Mouse (Mus musculus) monocyte, adult 2 months (primary cell): ENCODE data around the gene Zfp644.
"Not testable (repeated sequence)": the region's sequence is repeated elsewhere in the genome, so short reads cannot be mapped to it uniquely, and the experiment has no call there.

Source experiments
- DNase-seq, 2 experiments: peaks; one replicate each; pipeline ENCODE4 v3.0.0; 2022; ENCODE audit warnings: low spot score in 2 of 2, low read depth in 1 of 2

Gene Zfp644

GRCm38 (mm10) chr5:106696396-106697337, at the start of gene Zfp644:
Gene Zfp644 (minus strand): TSS chr5:106697287.
- peak; percentile 48 to 67 for DNase-seq

- no peak for DNase-seq
Measured at GRCm38 (mm10) chr5:106739716-106740115, 42.6 kb upstream of the Zfp644 start.

- DNase-seq = no peak
Measured at GRCm38 (mm10) chr5:106723487-106723886, 26.4 kb upstream of the Zfp644 start.

- DNase-seq = no peak
Measured at GRCm38 (mm10) chr5:106722771-106723170, 25.7 kb upstream of the Zfp644 start.

DNA sequence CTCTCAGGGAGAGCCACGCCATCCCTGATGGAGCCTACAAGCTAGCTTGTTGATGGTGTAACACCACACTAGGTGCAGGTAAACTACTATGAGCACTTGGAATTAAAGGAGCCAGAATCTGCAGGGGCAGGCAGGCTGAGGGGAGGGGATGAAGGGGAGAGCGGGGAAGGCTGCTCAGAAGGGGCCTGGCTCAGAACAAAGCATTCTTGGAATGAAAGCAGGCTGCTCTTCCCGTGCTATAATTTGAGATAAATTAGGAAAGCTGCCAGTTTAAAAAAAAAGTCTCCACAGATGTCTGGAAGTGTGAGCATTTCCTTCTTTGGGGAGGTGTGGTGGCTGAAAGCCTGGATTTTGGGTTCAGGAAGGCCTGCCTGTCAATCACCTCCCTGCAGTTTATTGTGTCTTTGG, 14.8 kb upstream of the Zfp644 start:
- no peak for DNase-seq

GRCm38 (mm10) chr5:106711220-106711726, 14.2 kb upstream of the Zfp644 start:
- DNase-seq = no peak

DNA sequence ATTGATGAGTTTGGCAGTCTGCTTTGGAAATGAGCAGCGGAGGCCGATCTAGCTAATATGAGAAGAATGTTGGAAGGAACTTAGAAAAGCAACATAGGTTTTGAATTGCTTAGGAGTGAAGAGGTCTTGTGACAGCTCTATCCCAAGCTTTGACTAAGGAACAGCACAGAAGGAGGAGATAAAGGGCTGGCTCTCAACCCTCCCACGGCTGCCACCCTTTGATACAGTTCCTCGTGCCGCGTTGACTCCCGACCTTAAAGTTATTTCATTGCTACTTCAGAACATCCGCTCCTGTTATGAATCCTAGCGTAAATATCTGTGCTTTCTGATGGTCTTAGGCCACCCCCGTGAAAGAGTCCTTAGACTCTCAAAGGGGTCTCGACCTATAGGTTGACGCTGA, 13.5 kb upstream of the Zfp644 start:
- DNase-seq = no peak

DNA sequence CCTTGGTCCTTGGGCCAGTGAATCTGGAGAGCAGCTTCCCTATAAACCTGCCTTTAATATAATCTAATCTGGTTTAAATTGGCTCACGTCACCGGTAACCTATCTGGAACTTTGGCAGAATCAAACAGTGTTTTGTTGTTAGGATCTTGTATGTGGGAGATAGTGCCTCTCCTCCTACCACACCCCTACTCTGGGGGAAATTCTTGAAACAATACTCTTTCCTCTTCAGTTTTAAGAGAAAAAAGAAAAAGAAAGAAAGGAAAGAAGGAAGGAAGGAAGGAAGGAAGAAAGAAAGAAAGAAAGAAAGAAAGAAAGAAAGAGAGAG, 13.0 kb upstream of the Zfp644 start:
- no peak for DNase-seq

- no peak for DNase-seq
Measured at GRCm38 (mm10) chr5:106709388-106710084, 12.4 kb upstream of the Zfp644 start.

- no peak for DNase-seq
Measured at GRCm38 (mm10) chr5:106706363-106706762, 9.3 kb upstream of the Zfp644 start.

GRCm38 (mm10) chr5:106705162-106705561, 8.1 kb upstream of the Zfp644 start:
- no peak for DNase-seq

GRCm38 (mm10) chr5:106695681-106696395, 1.2 kb downstream of the Zfp644 start:
- peak in 1 of 2 experiments; percentile 20 for DNase-seq

DNA sequence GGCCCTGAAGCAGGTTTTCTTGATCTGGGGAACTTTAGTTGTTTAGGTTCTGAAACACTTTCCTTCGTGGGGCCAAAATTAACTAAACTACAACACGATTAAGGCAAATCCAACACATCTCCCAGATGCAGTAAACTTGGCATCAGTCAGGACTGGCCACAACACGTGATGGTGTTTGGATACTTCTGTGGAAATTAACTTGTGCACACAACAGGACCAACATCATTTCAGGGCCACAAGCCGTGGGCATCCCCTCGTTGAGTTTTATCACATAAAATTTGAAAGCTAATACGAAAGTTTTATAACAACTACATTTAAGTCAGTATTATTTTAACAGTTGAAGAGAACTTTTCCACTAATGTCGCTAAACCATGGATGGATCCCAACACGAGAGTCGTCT, 1.9 kb downstream of the Zfp644 start:
- DNase-seq = no peak

DNA sequence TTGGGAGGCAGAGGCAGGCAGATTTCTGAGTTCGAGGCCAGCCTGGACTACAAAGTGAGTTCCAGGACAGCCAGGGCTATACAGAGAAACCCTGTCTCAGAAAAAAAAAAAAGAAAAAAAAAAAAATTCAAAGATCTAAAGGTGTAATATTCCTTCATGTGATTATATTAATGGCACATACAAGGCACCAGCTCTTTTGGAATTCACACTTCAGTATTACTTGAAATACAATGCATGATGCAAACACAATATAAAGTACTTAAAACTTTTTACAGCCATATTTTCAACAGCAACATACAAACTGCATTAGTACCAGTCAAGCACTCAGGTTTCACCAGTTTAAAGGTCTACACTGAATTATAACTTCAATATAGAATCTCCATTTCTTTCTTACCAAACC, 2.4 kb downstream of the Zfp644 start:
- no peak for DNase-seq

GRCm38 (mm10) chr5:106693034-106693433, 4.1 kb downstream of the Zfp644 start:
- no peak for DNase-seq

- DNase-seq = no peak
Measured at GRCm38 (mm10) chr5:106680636-106681458, 16.2 kb downstream of the Zfp644 start.

GRCm38 (mm10) chr5:106679659-106680058, 17.4 kb downstream of the Zfp644 start:
- DNase-seq = no peak

GRCm38 (mm10) chr5:106678823-106679222, 18.3 kb downstream of the Zfp644 start:
- not testable (repeated sequence) for DNase-seq

GRCm38 (mm10) chr5:106676784-106677183, 20.3 kb downstream of the Zfp644 start:
- no peak for DNase-seq

DNA sequence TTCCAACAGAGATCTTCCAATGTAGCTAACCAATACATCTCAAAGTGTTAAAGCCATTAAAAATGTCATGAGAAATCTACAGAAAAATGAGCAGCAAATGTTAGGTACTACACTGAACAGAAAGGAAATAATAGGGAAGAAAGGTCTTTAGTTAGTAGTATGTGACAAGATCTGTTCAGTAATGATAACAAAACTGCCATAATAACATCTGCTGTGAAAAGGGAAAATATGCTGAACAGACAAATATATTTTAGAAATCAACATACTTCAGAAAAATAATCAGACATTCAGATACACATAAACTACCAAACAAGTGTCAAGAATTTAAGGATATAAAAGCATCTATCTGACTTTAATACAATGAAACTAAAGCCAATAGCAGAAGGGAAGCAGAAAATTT, 24.5 kb downstream of the Zfp644 start:
- no peak for DNase-seq

- no peak for DNase-seq
Measured at GRCm38 (mm10) chr5:106671893-106672292, 25.2 kb downstream of the Zfp644 start.
